Mouse (Mus musculus) CD4-positive, CD25-positive, alpha-beta regulatory T cell, adult 4 months (primary cell): ENCODE data around the gene Mroh2a. TPM values are rescaled to one million over a fixed set of nuclear protein-coding genes. Genes with fewer than 3 reads are reported as not detected.

Experiments used
- ATAC-seq: one replicate; pipeline ENCODE4 v1.8.0; 2017
- polyA plus RNA-seq, 2 experiments: library from polyadenylated mRNA; unstranded; fragments of 100-300 nt; shearing (Covaris generic); gene quantifications; one replicate each; pipeline ENCODE4 v1.2.1; 2017

Gene Mroh2a
- polyA plus RNA-seq, 2 experiments from 2014 or later: 1.4 to 1.6 TPM

DNA sequence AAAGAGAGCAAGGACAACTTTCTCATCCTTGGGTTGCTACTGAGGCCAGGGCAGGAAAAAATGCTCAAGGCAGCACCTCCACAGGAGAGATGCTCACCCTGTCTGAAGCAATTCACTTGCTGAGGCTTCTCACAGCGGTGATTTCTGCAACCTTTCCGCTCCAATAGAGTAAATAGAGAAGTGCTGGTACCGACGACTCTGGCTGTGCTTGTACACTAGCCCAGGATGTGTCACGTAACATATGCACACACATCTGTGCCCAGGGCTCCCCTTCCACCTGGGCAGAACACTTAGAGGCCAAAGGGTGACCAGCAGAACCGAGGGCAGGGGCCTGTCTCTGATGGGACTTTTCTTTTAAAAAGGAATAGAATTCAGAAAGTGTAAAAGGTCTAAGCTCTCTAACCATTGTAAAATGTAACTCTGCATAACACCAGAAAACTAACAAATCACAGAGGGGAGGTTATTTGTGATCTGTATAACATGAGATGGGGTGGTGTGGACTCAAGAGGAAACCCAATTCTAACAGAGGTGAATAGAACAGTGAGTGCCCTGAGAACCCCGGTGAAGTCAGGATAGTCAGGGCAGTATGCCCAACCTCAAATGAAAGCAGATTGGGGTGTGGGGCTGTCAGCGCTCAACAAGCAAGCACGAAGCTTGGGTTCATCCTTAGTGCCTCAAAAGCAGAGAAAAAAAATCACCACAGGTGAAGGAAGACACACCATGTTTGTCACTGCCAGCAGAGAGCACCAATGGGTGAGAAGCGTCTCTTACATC, 34.0 kb downstream of the Mroh2a start:
- no peak for ATAC-seq

DNA sequence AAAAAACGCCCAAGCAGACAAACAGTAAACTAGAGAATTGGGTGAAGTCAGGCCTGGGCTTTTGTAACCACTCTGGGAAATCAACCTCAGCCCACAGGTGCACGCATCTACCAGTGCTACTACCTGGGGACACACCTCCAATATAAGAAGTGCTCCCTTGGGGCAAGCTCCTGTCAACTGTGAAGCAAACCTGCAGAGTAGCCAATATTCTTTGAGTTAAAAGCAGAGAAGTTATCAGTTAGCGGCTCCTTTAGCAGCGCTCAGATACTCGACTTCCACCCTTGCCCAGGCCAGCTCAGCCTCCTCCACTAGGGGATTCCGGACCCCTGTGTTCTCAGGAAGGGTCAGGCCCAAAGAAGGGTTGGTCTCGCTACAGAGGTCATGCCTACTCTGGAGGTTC, 34.9 kb downstream of the Mroh2a start:
- no peak for ATAC-seq

- ATAC-seq: no peak
These were observed 35.5 kb downstream of the Mroh2a start for GRCm38 (mm10) chr1:88262255-88262654.

- ATAC-seq: no peak
These were observed 36.2 kb downstream of the Mroh2a start for GRCm38 (mm10) chr1:88262961-88263360.

DNA sequence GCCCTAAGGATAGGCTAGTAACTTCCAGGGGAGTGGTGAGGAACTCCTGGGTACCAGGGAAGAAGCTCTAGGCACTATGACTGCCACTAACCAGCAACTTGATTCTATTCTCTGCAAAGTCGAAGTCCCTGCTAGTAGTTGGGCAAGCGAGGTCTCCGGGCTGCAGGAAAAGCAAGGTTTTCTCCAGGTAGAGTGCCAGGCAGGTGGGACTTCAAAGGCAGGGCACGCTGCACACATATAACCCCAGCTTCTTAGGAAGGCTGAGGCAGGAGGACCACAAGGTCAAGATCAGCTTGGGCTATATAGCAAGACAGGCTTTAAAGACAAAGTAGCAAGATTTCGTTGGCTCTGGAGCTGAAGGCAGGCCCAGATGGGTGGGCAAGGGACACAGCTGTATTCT, 37.0 kb downstream of the Mroh2a start:
- no peak for ATAC-seq

- no peak for ATAC-seq
These were observed 37.6 kb downstream of the Mroh2a start for GRCm38 (mm10) chr1:88264237-88264868.

GRCm38 (mm10) chr1:88264869-88265240, 38.1 kb downstream of the Mroh2a start:
- ATAC-seq: no peak

GRCm38 (mm10) chr1:88266123-88266522, 39.3 kb downstream of the Mroh2a start:
- no peak for ATAC-seq

- no peak for ATAC-seq
These were observed 40.7 kb downstream of the Mroh2a start for GRCm38 (mm10) chr1:88267489-88267888.

DNA sequence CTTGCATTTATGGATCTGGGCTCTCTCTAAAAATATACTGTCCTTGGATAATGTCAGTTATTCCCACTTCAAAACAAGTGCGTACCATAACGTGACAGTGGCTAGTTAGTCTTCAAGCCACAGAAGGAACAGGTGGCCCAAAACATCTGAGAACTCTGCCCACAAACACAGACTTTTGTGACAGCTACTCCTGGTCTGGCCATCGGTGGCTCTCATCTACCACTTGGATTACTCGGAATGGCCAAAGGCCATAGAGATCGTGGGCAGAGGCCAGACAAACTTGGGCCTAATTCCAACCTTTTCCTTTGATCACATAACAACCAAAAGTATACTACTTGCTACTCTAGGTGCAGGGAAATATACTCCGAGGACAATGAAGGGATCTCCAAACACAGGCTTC, 41.3 kb downstream of the Mroh2a start:
- ATAC-seq: no peak

- no peak for ATAC-seq
These were observed 42.9 kb downstream of the Mroh2a start for GRCm38 (mm10) chr1:88269539-88270309.

GRCm38 (mm10) chr1:88272851-88273250, 46.1 kb downstream of the Mroh2a start:
- ATAC-seq: no peak

- ATAC-seq: no peak
These were observed 46.5 kb downstream of the Mroh2a start for GRCm38 (mm10) chr1:88273326-88273725.

DNA sequence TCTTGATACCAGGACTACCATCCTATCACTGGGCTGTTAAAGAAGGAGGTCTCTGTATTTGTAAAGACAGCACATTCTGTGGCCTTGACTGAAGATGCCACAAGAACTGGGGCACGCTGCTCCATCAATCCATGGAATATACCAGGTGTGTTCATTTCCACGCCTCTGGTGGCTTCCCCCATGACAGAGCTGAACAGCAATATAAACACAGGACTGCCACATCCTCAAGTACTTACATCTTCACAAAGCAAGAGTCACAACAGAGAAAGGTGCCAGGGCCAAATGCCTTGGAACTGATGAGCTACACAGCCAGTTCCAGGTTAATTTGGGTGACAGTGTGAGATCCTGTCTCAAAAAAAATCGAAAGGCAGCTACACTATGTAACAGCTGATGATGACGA, 47.0 kb downstream of the Mroh2a start:
- no peak for ATAC-seq

GRCm38 (mm10) chr1:88274371-88275077, 47.7 kb downstream of the Mroh2a start:
- no peak for ATAC-seq

GRCm38 (mm10) chr1:88275078-88275680, 48.4 kb downstream of the Mroh2a start:
- no peak for ATAC-seq

DNA sequence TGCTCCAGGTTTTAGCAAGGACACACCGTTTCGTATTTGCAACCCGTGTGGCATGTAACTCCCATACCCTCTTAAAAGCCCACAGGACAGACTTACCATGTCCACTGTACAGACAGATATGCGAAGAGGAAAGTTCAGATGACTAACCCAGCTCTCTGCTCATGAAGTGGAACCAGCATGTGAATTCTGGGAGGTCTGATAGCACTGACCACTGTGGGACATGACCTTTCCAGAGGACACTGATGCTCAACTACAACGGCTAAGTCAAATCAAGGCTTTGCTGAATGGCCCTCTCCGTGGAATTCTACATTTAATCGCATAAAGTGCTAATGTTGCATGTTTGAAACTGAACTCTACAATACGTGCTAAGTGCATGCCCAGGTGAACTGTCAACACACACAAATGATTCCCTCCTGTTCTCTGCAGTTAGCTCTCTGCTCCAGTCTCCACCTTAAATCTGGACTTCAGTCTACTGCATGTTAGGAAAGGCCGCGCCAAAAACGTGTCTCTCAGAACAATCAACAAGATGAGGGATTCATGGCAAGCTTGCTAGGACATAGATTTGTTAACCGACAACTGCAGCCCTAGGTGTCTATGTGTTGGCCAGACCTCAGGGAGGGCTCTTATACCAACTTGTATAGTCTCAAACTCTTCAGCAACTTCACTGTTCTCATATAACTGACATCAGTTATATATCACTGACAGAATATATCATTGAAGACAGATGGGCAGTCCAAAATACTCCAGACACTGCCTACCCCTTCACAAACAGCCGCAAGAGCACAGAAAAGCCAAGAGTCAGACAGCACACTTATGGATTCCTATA, 49.1 kb downstream of the Mroh2a start:
- ATAC-seq: no peak

DNA sequence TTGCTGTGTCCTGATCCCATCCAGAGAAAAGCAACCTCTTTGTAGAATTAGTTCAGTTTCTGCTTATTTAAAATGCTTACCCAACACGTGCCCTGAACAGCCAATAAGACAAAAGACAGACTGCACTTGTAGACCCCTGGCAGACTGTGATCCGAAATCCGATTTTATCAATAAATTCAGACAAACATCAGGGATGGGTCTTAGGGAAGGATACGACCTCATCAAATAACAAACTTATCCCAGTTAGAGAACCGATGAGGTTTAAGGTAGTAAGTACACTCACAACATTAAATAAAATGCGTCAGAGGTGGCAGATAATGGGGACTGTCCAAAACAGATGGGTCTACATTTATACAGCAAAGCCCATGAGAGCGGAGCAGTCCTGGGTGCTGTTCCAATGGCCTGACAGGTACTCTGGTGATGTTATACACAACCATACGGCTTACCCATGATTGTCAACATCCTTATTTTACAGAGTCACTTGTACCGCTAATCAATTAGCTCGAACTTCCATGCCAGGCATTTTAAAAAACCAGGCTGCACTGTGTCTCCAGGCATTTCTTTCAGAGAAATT, 49.8 kb downstream of the Mroh2a start:
- peak; percentile 20 for ATAC-seq

GRCm38 (mm10) chr1:88277098-88277817, 50.5 kb downstream of the Mroh2a start, which contains the start of the genes Hjurp and Trpm8:
Gene Hjurp (minus strand): TSS chr1:88277633.
Gene Trpm8 (plus strand): TSS chr1:88277661.
- ATAC-seq: peak; percentile 90

DNA sequence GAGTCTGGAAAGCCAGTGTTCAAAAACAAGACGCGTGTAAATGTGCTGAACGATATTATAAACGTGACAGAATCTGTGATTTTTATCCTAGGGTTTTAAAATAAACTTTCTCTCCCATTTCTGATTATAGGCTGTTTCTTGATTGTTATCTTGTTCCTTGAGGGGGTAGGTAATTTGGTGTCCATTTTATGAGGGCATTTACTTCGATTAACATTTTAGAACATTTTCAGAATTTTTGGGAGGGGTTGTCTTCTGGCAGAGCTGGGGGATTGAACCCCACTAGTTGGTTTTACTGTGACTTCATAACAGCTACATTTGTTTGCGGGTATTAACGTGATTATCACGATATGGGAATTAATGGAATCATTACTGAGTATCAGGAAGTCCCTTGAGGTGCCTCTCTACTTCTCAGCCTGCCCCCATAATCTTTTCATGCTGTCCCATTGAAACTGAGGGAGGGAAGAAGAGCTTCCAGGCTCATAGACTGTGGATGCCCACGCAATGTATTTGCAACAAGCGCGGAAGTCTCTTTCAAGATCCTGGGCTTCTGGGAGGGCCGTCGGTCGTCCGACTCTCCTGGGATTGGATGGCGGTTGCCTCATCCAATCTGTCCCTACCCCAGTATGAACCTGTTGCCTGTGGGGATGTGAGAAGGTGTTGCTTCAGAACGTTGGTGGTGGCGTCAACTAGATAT, 51.2 kb downstream of the Mroh2a start:
- ATAC-seq: no peak
